Mouse (Mus musculus) effector memory CD4-positive, alpha-beta T cell, adult 7 months (primary cell): ENCODE results near the gene Clcc1. TPM values are rescaled to one million over a fixed set of nuclear protein-coding genes. Genes with fewer than 3 reads are reported as not detected.

Experiments used
- polyA plus RNA-seq: library from polyadenylated mRNA; unstranded; fragments of 100-300 nt; shearing (Covaris generic); gene quantifications from one replicate; pipeline ENCODE4 v1.2.1, GENCODE M21; 2017

Clcc1 gene
- 37.3 TPM for polyA plus RNA-seq

GRCm38 (mm10) chr3:108653710-108654379, at the start of gene Clcc1:
TSS of gene Clcc1 (plus strand) at chr3:108653913.

GRCm38 (mm10) chr3:108722036-108722872, 68.5 kb downstream of the Clcc1 start, which contains the start of gene Gpsm2:
TSS of gene Gpsm2 (minus strand) at chr3:108722309.

Other genes starting within 250 kb of the Clcc1 start
- gene Celsr2, start 238.4 kb upstream of the Clcc1 start, polyA plus RNA-seq, result 0.72 TPM
- gene Sars, start 208.7 kb upstream of the Clcc1 start, polyA plus RNA-seq, result 126 TPM
- gene 1700013F07Rik, start 119.8 kb upstream of the Clcc1 start, polyA plus RNA-seq, result not detected
- 0.87 TPM for gene 5330417C22Rik, start 117.4 kb upstream of the Clcc1 start, polyA plus RNA-seq
- gene Tmem167b, start 91.4 kb upstream of the Clcc1 start, polyA plus RNA-seq, result 47.4 TPM
- 37.7 TPM for gene Taf13, start 82.2 kb upstream of the Clcc1 start, polyA plus RNA-seq
- 15.1 TPM for gene Wdr47, start 62.6 kb upstream of the Clcc1 start, polyA plus RNA-seq
- 10.5 TPM for gene Gpsm2, start 68.4 kb downstream of the Clcc1 start, polyA plus RNA-seq
- gene Aknad1, start 85.7 kb downstream of the Clcc1 start, polyA plus RNA-seq, result not detected
- gene Stxbp3, start 186.6 kb downstream of the Clcc1 start, polyA plus RNA-seq, result 46.0 TPM
- gene Fndc7, start 236.1 kb downstream of the Clcc1 start, polyA plus RNA-seq, result 1.2 TPM